Mouse (Mus musculus) sigmoid colon, adult 10 weeks (tissue): ENCODE measurements around the gene Adamts8. TPM values are rescaled to one million over a fixed set of nuclear protein-coding genes. Genes with fewer than 3 reads are reported as not detected.

Source experiments
- polyA plus RNA-seq: library from polyadenylated mRNA; stranded (reverse); fragments of 350-450 nt; fragmentation: Illumina TruSeq; extraction: RNeasy Lipid Tissue Mini Kit (QIAGEN cat#74804); gene quantifications from one replicate; pipeline ENCODE4 v1.2.3, GENCODE M21; 2014; ENCODE audit warnings: low read depth, low replicate concordance

Adamts8 gene
- 2.5 TPM for polyA plus RNA-seq

GRCm38 (mm10) chr9:30942512-30943313 is at the start of gene Adamts8:
Gene Adamts8 (plus strand): TSS chr9:30942562.

GRCm38 (mm10) chr9:30922197-30922894 is 20.0 kb upstream of the Adamts8 start, which contains the start of gene Adamts15:
Gene Adamts15 (minus strand): TSS chr9:30922452.

Other genes with a start within 250 kb of the Adamts8 start
- 5.6 TPM for gene Adamts15, start 20.1 kb upstream of the Adamts8 start, polyA plus RNA-seq
- 42.4 TPM for gene Zbtb44, start 88.1 kb downstream of the Adamts8 start, polyA plus RNA-seq
- 8.8 TPM for gene St14, start 189.3 kb downstream of the Adamts8 start, polyA plus RNA-seq